ENCODE assay signal across 8 mouse cellular contexts in genomic region chr14:76077088-76077491, GRCm38 (mm10). TPM values are rescaled to one million over a fixed set of nuclear protein-coding genes. Genes with fewer than 3 reads are reported as not detected.
DNase-seq lines count a peak whose midpoint lies in the region; ATAC-seq and TF ChIP-seq lines count a peak whose summit lies in the region.

No protein-coding gene starts in this region.

- no peaks in the 10 kb centered on the region for H3K36me3 ChIP-seq in intestine, postnatal 0 days (ENCODE audit: control insufficient read depth, insufficient read depth)
- no peaks in the 10 kb centered on the region for H3K36me3 ChIP-seq in intestine, embryonic 15.5 days
- H3K36me3 ChIP-seq in embryonic facial prominence, embryonic 14.5 days (ENCODE audit: control insufficient read depth, insufficient read depth, low read length), result no peaks in the 10 kb centered on the region
- no peaks in the 10 kb centered on the region for H3K36me3 ChIP-seq in hindbrain, embryonic 10.5 days
- H3K36me3 ChIP-seq in midbrain, embryonic 13.5 days, result no peaks in the 10 kb centered on the region

- peak; percentile 34 for DNase-seq in adrenal gland, adult 2 months
- DNase-seq in embryonic facial prominence, embryonic 14.5 days (ENCODE audit: low spot score), result peak; percentile 75
- peak; percentile 47 for DNase-seq in hindbrain, embryonic 10.5 days (ENCODE audit: low spot score)
- DNase-seq in left cerebral cortex, adult 11 months (ENCODE audit: low spot score), result peak; percentile 47
- peak; percentile 29 for DNase-seq in thymus, postnatal 14 days

- no peak overlapping the region for H3K9ac ChIP-seq in intestine, postnatal 0 days (ENCODE audit: low read depth, low read length)
- no peak overlapping the region for H3K9ac ChIP-seq in intestine, embryonic 15.5 days
- H3K9ac ChIP-seq in embryonic facial prominence, embryonic 14.5 days (ENCODE audit: low read depth, low read length), result no peak overlapping the region
- H3K9ac ChIP-seq in midbrain, embryonic 13.5 days (replicated peaks), result no peak overlapping the region

- no peaks in the 10 kb centered on the region for H3K9me3 ChIP-seq in intestine, postnatal 0 days (ENCODE audit: control insufficient read depth)
- no peaks in the 10 kb centered on the region for H3K9me3 ChIP-seq in intestine, embryonic 15.5 days
- H3K9me3 ChIP-seq in embryonic facial prominence, embryonic 14.5 days (ENCODE audit: control insufficient read depth, low read length), result no peaks in the 10 kb centered on the region
- H3K9me3 ChIP-seq in hindbrain, embryonic 10.5 days, result no peaks in the 10 kb centered on the region
- H3K9me3 ChIP-seq in midbrain, embryonic 13.5 days, result no peaks in the 10 kb centered on the region

- TF ChIP-seq CTCF in intestine, postnatal 0 days (IDR thresholded peaks at IDR 0.05; ENCODE audit: low read depth), result peak; percentile 95

- no peak overlapping the region for H3K4me3 ChIP-seq in intestine, postnatal 0 days (ENCODE audit: low read depth, low read length)
- H3K4me3 ChIP-seq in intestine, embryonic 15.5 days (replicated peaks), result no peak overlapping the region
- H3K4me3 ChIP-seq in embryonic facial prominence, embryonic 14.5 days (ENCODE audit: low read depth, low read length), result no peak overlapping the region
- H3K4me3 ChIP-seq in hindbrain, embryonic 10.5 days, result no peak overlapping the region
- H3K4me3 ChIP-seq in midbrain, embryonic 13.5 days (replicated peaks), result no peak overlapping the region

- 47% methylated on average over 9 of the region's 9 CpGs for WGBS in intestine, postnatal 0 days
- WGBS in intestine, embryonic 15.5 days, result 54% methylated on average over 9 of the region's 9 CpGs
- WGBS in embryonic facial prominence, embryonic 14.5 days, result 51% methylated on average over 9 of the region's 9 CpGs
- WGBS in hindbrain, embryonic 10.5 days, result 47% methylated on average over 9 of the region's 9 CpGs
- 47% methylated on average over 9 of the region's 9 CpGs for WGBS in midbrain, embryonic 13.5 days

- no peak for ATAC-seq in intestine, postnatal 0 days
- no peak for ATAC-seq in intestine, embryonic 15.5 days
- ATAC-seq in embryonic facial prominence, embryonic 14.5 days (ENCODE audit: low read depth), result peak; percentile 71
- peak; percentile 75 for ATAC-seq in midbrain, embryonic 13.5 days

- H3K4me1 ChIP-seq in intestine, postnatal 0 days (replicated peaks; ENCODE audit: control insufficient read depth, insufficient read depth, low read length), result no peaks in the 10 kb centered on the region
- no peaks in the 10 kb centered on the region for H3K4me1 ChIP-seq in intestine, embryonic 15.5 days (replicated peaks)
- H3K4me1 ChIP-seq in embryonic facial prominence, embryonic 14.5 days (ENCODE audit: control insufficient read depth, insufficient read depth, low read length), result no peaks in the 10 kb centered on the region
- H3K4me1 ChIP-seq in hindbrain, embryonic 10.5 days (replicated peaks), result 0 out of 2 replicates have a peak, but pooled peaks cover 8% of the 10 kb centered on the region
- peaks cover 14% of the 10 kb centered on the region for H3K4me1 ChIP-seq in midbrain, embryonic 13.5 days (replicated peaks)

- no peaks in the 10 kb centered on the region for H3K27me3 ChIP-seq in intestine, postnatal 0 days (replicated peaks; ENCODE audit: control insufficient read depth, insufficient read depth, low read length)
- H3K27me3 ChIP-seq in intestine, embryonic 15.5 days (replicated peaks), result no peaks in the 10 kb centered on the region
- H3K27me3 ChIP-seq in embryonic facial prominence, embryonic 14.5 days (replicated peaks; ENCODE audit: control insufficient read depth, insufficient read depth, low read length), result no peaks in the 10 kb centered on the region
- H3K27me3 ChIP-seq in hindbrain, embryonic 10.5 days (ENCODE audit: insufficient read depth, poor library complexity, severe bottlenecking), result no peaks in the 10 kb centered on the region
- peaks cover 5% of the 10 kb centered on the region; the same call in 1 of the 2 replicates for H3K27me3 ChIP-seq in midbrain, embryonic 13.5 days

- no peak overlapping the region for H3K4me2 ChIP-seq in intestine, postnatal 0 days (replicated peaks; ENCODE audit: low read depth)
- no peak overlapping the region for H3K4me2 ChIP-seq in intestine, embryonic 15.5 days (replicated peaks)
- no peak overlapping the region for H3K4me2 ChIP-seq in embryonic facial prominence, embryonic 14.5 days (ENCODE audit: low read depth, low read length)
- H3K4me2 ChIP-seq in midbrain, embryonic 13.5 days (replicated peaks), result peak overlapping the region; percentile 27

- no peak overlapping the region for H3K27ac ChIP-seq in intestine, postnatal 0 days (ENCODE audit: low read depth, low read length)
- H3K27ac ChIP-seq in intestine, embryonic 15.5 days, result no peak overlapping the region
- no peak overlapping the region for H3K27ac ChIP-seq in embryonic facial prominence, embryonic 14.5 days (replicated peaks; ENCODE audit: low read depth, low read length)
- H3K27ac ChIP-seq in hindbrain, embryonic 10.5 days, result no peak overlapping the region
- H3K27ac ChIP-seq in midbrain, embryonic 13.5 days, result peak overlapping the region; percentile 72

RNA-seq across cellular contexts. Expression of gene Gpalpp1, which starts 33.5 kb away (rescaled TPM):
- 5.8 and 5.9 TPM in 2 replicates for polyA plus RNA-seq in intestine, postnatal 0 days (2015; fragmentation: Nextera tagmentation; extraction: Ambion mirVana)
- 10.1 and 10.5 TPM in 2 replicates for polyA plus RNA-seq in intestine, embryonic 15.5 days (2015; fragmentation: Nextera tagmentation; extraction: Ambion mirVana)
- 10 to 100 TPM; 18.9 to 19.6 TPM for total RNA-seq in adrenal gland, adult 2 months (2021)
- 1.4 and 1.6 TPM in 2 replicates for polyA plus RNA-seq in adrenal gland, adult 2 months (2012; rRNA removed)
- 11.1 and 11.9 TPM in 2 replicates for polyA plus RNA-seq in embryonic facial prominence, embryonic 14.5 days (2014; fragmentation: Nextera tagmentation; extraction: Ambion mirVana)
- polyA plus RNA-seq in hindbrain, embryonic 10.5 days (2016; fragmentation: Nextera tagmentation; extraction: Ambion mirVana), result 13.1 and 16.4 TPM in 2 replicates
- 15.3 and 15.6 TPM in 2 replicates for polyA plus RNA-seq in midbrain, embryonic 13.5 days (2015; fragmentation: Nextera tagmentation; extraction: Ambion mirVana)

RNA-seq across cellular contexts. Expression of gene Nufip1, which starts 33.6 kb away (rescaled TPM):
- polyA plus RNA-seq in intestine, postnatal 0 days (2015; fragmentation: Nextera tagmentation; extraction: Ambion mirVana), result 7.5 and 8.6 TPM in 2 replicates
- polyA plus RNA-seq in intestine, embryonic 15.5 days (2015; fragmentation: Nextera tagmentation; extraction: Ambion mirVana), result 15.6 and 17.4 TPM in 2 replicates
- 1 to 10 TPM; 6.9 to 8.2 TPM for total RNA-seq in adrenal gland, adult 2 months (2021)
- polyA plus RNA-seq in adrenal gland, adult 2 months (2012; rRNA removed), result 6.8 and 7.7 TPM in 2 replicates
- polyA plus RNA-seq in embryonic facial prominence, embryonic 14.5 days (2014; fragmentation: Nextera tagmentation; extraction: Ambion mirVana), result 12.3 and 13.1 TPM in 2 replicates
- 17.5 and 19.4 TPM in 2 replicates for polyA plus RNA-seq in hindbrain, embryonic 10.5 days (2016; fragmentation: Nextera tagmentation; extraction: Ambion mirVana)
- 13.7 and 14.9 TPM in 2 replicates for polyA plus RNA-seq in midbrain, embryonic 13.5 days (2015; fragmentation: Nextera tagmentation; extraction: Ambion mirVana)

Comparison
In these comparisons a context has a peak if more than half of its experiments do, and no peak if none do; other contexts are left out.
1. ATAC-seq: peak in embryonic facial prominence, embryonic 14.5 days (single experiment) and midbrain, embryonic 13.5 days (single experiment); none in intestine, postnatal 0 days (single experiment) and intestine, embryonic 15.5 days (single experiment).
2. Peak in every context shown above with its lines, with median percentiles within 50 percentile points of each other: DNase-seq.